Mouse (Mus musculus) left cerebral cortex, adult 11 months (tissue): ENCODE measurements around the gene Olfr160.

Source experiments
- DNase-seq: peaks from one replicate; pipeline ENCODE4 v3.0.0; 2022; ENCODE audit warnings: low spot score

The Olfr160 gene

DNA sequence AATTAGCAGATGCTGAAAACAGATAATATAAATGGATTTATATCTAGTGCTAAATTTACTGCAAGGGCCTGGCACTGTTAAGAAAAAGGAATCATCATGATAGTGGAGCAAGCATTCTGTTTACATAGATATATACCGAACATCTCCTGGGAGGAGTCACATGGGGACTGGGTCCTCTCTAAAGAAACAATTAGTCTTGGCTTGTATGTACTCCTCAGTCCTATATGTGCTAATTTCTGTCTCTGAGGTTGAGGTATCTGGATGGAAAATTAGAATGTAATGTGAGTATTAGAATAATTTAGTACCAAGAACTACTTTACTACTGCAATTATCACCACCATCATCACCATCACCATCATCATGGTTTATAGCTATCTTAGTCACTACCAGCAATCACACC lies at the start of gene Olfr160:
Gene Olfr160, minus strand, starts transcription at position 101 of the 400 bp plus-strand sequence.
- no peak for DNase-seq

DNA sequence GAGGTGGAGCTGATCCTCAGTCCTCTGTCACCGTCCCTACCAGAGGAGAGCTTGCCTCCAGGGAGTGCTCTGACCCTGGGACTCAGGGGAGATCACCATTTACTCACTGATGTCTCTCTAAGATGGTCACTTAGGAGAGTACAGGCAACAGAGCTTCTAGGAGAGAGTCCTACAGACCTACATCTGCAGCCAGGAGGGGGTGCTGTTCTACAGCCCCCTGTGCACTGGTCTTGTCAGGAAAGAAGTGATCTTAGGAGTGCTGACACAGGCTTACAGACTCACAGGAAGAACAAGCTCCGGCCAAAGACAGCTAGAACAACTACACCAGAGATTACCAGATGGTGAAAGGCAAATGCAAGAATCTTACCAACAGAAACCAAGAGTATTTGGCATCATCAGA lies 46.5 kb upstream of the Olfr160 start:
- no peak for DNase-seq

DNA sequence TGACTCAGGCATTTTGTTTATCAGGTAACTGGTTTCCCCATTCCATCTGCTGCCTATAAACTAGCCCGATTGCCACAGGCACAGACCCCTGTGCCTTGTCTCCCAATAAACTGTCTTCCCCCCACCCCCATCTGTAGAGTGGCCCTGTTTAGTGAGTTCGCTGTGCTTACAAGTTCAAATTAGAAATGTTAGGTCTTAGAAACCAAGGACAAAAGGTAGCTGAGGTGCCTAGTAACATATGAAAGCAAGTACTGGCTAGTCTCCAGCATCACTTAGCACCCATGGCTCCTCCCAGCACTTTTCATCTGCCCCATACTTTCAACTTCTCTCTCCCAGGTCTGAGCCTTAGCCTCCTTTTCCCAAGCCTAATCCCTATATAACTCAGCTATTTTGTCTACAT lies 45.7 kb upstream of the Olfr160 start:
- no peak for DNase-seq

DNA sequence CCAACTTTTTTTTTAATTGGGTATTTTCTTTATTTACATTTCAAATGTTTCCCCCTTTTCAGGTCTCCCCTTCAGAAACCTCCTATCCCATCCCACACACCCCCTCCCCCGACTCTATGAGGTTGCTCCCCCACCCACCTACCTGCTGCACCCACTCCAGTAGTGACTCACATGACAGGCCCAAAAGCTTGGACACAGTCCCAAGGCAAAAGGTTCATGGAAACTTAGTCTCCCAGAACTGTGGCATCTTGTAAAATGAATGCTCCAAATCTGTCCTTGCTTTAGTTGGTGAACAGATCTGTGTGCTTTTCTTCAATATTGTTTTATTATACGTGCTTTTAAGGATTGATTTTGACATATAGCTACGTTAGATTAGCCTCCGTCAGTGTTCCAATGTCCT lies 36.0 kb upstream of the Olfr160 start:
- DNase-seq = no peak

DNA sequence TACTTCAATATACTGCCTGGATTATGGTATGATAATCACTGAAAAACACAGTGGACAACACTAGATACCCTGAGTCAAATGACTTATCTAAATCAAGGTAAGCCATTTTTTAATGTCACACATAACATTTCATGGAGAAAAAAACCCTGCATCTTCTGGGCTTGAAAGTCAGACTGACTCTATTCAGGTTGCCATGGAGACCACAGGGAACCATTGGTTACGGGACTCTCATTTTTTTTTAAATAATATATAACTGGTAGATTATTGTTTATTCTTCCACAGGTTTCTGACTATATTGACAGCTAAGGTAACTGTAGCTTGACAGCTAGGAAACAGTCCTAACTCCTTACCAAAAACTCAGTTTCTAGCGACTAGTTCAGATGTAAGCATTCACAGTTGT lies 35.4 kb upstream of the Olfr160 start:
- DNase-seq = no peak

DNA sequence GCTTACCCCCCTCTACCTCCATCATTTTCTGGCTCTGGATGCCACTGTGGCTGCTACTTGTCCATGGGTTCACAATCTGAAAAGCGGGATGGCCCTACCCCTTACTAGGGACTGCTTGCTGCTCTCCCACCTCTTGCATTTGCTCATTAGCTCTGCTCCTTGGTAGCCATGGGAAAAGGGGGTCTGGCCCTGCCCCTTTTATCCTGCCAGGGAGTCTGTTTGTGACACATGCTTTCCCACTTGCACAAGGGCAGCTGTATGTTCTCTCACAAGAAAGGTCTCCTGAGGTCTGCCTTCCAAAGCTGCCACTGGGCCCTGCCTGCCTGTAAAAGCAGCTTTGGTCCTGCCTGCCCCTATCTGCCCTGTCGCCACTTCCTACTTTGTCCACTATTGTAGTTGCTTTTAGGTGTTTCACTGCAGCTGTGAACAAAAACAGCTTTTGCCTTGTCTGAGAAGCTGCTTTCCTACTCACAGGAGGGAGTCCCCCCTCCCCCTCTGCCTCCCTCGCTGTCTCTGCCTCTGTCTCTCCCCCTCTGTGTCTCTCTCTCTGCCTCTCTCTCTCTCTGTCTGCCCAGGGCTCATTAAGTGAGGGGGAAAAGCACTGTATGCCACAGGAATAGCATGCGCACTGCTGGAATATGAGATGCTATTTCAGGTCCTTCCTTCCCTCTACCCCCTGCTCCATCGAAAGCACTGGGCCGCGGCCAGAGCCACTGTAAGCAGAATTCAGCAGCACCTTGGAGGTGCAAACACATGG lies 34.4 kb upstream of the Olfr160 start:
- DNase-seq = peak; percentile 7

DNA sequence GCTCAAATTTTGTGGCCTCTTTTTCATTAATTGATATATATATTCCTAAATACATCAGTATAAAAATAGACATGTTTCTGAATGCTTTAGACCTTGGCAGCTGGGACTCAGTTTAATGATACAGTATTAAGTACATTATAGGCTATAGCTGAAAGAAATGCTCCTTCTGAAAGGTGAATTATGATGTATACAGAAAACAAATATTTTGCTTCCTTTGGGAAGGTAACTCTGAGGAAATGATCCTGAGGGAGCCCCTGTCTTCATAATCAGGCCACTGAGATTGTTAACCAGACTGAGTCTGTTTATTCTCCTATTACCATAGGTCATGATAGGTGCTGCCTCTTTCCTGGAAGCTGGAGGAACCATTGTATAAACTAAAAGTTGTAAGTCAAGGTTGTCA lies 28.8 kb upstream of the Olfr160 start, which contains the start of gene Olfr874:
Gene Olfr874, plus strand, starts transcription at position 301 of the 400 bp plus-strand sequence.
- no peak for DNase-seq

DNA sequence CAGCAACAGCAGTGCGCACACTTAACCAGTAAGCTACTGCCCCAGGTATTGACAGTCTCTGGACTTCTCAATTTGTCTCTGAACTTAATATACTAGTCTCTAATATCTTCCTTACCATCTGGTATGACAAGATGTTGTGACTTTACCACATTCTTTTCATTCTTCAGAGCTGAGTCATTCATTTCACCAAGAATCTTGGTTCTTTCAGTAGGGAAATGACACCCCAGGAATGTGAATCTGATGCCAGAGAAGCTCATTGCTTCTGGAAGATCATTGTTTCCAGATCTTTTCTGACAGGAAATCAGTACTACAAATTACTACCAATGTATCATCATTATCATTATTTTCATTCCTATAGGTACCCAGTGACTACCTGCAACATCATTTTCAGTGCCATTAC lies 18.3 kb upstream of the Olfr160 start:
- no peak for DNase-seq

DNA sequence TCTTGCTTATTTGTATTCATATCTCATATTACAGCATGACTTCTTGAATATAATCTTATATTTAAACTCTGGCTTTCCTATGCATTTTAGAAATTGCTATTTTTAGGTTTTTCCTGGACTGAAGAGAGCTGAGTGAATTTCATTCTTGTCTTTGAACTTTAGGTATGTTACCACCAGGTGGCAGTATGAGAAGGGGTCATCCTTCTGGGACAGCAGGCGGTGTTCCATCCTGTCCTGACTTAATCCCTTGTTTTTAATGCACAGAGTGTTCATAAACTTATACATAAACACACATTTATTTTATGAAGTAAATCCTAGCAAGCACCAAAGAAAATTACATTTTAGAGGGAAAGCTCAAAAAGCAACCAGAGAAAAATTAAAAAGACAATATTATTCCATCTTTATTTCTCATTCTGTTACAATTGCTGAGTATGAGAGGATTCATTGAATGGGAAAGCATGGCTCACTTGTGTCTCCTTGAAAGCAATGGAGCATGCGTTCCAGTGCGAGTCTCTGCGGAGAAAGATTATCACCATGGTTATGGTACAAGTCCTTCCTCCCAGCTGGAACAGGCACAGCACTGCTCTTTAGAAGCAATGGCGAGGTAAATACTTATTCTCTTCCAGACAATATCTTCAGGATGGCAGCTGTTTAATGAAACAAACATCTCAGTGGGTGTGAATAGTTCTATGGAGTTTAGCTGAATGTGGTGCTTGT lies 25.9 kb downstream of the Olfr160 start:
- DNase-seq = no peak

DNA sequence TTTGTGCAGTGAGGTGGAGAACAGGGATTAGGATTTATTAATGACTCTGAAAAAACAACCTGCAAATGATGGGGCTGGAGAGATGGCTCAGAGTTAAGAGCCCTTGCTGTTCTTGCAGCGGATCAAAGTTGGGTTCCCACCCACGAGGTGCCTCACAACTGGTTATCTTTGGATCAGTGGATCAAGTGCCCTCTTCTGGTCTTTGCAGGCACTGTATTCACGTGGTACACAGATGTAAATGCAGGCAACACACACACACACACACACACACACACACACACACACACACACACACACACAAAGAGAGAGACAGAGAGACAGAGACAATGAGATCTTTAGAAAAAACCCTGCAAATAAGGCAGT lies 28.1 kb downstream of the Olfr160 start:
- no peak for DNase-seq

DNA sequence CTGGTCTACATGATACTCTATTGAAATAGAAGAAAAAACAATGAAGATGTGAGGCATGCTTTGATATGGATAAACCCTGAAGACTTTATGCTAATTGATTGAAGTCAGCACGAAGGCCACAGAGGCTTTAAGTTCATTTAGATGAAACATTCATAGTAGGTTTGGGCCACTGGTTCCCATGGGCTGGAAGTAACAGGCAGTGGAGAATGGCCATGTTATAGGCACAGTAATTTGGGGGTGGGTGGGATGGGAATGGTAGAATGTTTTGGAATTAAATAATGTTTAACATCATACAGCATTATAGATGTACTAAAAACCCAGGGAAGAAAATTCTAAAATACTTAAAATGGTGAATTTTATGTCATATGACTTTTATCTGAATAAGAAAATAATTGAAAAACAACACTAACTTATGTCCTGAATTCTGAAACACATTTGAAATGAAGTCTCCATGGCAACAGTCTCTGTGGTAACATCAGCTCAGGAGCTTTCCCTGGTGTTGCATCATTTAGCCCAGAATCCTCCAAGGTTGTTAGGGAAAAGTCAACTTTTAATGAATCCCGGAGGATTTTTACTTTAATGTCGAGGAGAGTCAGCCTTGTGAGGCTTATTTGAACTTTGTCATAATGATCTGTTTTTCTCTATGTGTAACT lies 28.6 kb downstream of the Olfr160 start:
- DNase-seq = no peak

DNA sequence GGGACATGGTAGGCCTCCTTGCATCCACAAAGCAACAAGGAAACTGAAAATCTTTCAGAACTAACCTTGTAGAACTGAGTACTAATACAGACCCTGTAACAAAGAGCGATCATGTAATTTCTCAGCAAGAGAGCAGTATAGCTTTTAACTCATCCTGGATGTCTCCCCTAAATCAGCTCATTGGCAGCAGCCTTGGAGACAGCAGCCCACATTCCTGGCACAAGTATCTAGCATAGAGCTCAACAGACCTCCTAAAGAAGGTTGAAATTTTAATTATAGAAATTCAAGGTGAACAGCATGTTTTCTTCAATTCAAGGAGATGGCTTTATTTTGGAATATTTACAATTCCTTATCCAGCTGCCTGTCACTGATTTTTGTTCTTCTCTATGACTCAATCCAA lies 34.9 kb downstream of the Olfr160 start:
- DNase-seq = no peak

DNA sequence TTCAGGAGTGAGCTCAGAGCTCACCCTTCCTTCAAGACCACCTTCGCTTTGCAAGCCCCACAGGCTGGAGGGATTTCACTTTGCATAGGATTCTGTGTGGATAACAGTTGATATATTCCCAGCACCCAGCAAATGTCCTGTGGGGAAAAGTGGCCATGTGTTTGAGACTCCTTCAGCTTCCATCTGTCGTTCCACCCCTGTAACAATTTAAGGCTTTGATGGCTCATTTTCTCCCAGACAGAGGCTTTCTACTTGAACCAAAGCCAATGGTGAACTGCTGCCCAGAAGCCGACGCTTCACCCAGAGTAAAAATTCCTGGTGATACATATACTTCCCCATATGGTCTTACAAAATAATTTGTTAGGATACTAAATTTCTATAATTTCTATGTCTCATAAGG lies 40.8 kb downstream of the Olfr160 start:
- DNase-seq = no peak

DNA sequence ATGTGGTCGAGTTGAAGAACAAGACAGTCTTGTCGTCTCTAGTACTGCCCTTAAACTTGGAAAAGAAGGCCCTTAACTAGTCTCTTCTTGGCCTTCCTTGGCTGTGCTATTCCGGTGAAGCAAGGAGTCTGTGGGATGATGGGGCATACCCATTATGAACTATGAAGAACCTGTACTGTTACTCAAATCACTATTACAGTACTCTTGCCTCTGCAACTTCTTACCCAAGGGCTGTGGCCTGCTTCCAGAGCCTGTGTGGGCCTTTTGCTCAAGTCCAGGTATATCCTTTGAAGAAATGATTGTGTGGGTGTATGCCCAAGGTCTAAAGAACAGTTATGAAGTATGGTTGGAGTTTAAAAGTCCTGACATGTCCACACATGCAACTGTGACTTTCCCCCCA lies 45.8 kb downstream of the Olfr160 start:
- DNase-seq = no peak

DNA sequence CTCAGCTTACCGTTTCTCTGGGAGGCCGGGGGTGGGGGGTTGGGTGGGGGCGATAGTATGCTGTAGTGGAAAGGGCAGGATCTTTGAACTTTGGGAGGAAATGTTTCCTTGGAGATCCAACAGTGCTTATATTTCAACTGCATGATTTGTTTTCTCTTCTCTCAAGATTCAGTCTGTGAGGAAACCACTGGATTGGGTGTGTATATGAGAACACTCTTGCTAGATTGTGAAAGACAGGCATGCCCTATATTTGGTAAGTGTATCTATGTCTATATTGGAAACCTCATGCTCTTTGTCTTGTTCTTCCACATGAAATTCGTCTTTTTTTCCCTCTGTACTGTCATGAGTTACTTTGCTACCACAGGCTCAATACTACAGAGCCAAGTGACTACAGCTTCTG lies 46.4 kb downstream of the Olfr160 start:
- DNase-seq = no peak

DNA sequence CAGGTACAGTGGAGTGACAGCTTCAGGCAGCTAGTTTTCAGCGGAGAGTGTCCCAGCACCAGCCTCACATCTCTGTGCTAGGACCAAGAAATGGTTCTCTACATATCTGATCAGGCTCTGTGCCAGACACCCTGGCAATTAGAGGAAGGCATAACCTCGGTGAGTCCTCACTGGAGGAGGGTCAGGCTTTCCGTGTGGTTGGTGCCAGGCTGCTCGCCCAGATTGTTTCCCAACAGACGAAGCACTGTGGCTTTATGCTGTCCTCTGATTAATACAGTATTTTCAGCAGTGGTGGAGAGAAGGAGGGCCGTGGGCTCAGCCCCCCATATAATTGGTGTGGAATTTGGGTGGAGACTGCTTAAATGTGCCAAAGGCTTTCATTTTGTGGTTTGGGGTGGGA lies 46.9 kb downstream of the Olfr160 start, which contains the start of gene Panx3:
Gene Panx3, minus strand, starts transcription at position 121 of the 400 bp plus-strand sequence.
- DNase-seq = no peak

DNA sequence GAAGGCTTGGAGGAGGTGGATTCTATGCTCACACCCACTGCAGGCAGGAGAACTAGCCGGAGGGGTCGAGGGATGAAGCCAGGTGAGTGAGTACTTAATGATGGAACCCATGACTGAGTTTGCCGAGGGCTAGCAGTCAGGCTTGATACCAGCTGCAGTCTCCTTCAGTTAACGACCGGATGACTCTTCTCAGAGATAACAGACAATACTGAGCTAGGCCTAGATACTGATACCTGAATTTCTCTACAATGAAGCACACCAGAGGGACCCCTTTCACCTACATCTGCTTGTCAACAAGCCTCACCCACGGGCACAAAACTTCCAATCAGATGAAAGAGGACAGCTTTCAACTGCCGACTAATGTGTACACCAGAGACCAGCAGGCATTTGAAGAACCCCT lies 50.0 kb downstream of the Olfr160 start:
- DNase-seq = no peak

DNA sequence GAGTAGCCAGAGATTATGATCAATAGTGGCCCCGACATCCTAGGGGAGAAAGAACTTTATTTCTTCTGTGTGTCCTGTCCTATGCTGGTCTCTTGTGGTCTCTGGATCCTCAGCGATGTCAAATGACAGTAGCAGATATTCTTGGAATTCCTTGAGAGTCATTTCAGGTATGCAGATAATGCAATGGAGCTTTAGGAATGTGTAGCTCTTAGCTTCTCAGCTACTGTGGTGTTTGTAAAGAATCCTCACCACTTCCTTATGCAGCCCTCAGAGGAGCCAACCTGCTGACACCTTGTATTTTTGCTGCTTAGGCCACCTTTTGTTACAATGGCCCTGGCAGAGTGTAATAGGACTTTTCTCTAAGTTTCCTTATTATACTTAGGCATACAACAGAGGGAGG lies 51.4 kb downstream of the Olfr160 start:
- DNase-seq = no peak

DNA sequence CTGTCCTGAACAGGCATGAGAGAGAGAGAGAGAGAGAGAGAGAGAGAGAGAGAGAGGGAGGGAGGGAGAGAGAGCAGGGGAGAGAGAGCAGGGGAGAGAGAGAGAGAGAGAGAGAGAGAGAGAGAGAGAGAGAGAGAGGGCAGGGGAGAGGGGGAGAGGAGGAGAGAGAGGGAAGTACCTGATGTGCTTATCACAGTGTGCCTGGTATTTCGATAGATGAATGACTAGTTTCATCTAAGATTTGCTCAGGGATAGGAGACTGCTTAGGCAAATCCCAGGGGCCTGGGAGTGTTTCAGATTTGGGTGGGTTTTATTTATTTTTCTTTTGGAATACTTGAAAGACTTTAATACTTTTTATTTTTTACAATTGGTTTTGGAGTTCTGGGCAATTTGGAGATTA lies 52.8 kb downstream of the Olfr160 start:
- no peak for DNase-seq

DNA sequence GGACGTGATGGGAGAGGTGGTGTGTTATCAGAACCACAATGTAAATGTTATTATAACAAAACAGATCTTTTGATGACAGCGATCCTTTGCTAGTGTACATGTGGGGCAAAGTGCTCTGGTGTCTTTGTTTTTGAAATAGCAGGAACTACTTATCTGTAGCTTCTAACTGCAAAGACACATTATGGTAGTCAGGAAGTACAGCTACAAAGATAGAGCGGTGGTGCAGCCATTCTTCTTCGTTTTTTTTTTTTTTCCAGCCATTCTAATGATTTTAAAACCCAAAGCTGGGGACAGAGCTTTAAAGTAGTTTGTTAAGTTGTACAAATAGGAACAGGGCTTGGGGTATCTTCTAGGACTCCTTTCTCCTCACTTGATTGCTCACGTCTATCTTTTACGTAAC lies 56.6 kb downstream of the Olfr160 start:
- DNase-seq = no peak
